Mouse (Mus musculus) heart, embryonic 16.5 days (tissue): ENCODE data around the gene BC048403. TPM values are rescaled to one million over a fixed set of nuclear protein-coding genes. Genes with fewer than 3 reads are reported as not detected.
A peak's percentile ranks its signal among the peaks of the same experiment; 100 is the strongest.

ENCODE experiments used
- ATAC-seq: fragments of 200-750 bp; cut with Nextera tagmentation; replicated peaks from 2 replicates; pipeline ENCODE4 v1.8.0; 2017; ENCODE audit warnings: moderate number of reproducible peaks; ENCODE audit not compliant: insufficient read depth, low FRiP score; ENCODE audit errors: extremely low read depth
- H3K27ac ChIP-seq: fragments of 300-500 bp; sonication (generic); 2 replicates; pipeline ENCODE4 v1.5.1; 2014; ENCODE audit warnings: mild to moderate bottlenecking, low read length, control low read depth, moderate library complexity
- H3K27me3 ChIP-seq: fragments of 300-500 bp; sonication (generic); 2 replicates; pipeline ENCODE4 v1.6.1; 2014; ENCODE audit warnings: low read length, mixed read lengths; ENCODE audit not compliant: control insufficient read depth, insufficient read depth
- H3K36me3 ChIP-seq: fragments of 300-500 bp; sonication (generic); 2 replicates; pipeline ENCODE4 v1.6.1; 2014; ENCODE audit not compliant: control insufficient read depth, insufficient read depth
- H3K4me1 ChIP-seq: fragments of 300-500 bp; sonication (generic); 2 replicates; pipeline ENCODE4 v1.6.1; 2014; ENCODE audit warnings: low read length, mixed read lengths; ENCODE audit not compliant: control insufficient read depth, insufficient read depth
- H3K4me2 ChIP-seq: fragments of 300-500 bp; sonication (generic); 2 replicates; pipeline ENCODE4 v1.6.1; 2014; ENCODE audit warnings: low read depth, mild to moderate bottlenecking, control low read depth, low read length
- H3K4me3 ChIP-seq: fragments of 300-500 bp; sonication (generic); 2 replicates; pipeline ENCODE4 v1.5.1; 2014; ENCODE audit warnings: mild to moderate bottlenecking, control low read depth, low read length
- H3K9ac ChIP-seq: fragments of 300-500 bp; sonication (generic); 2 replicates; pipeline ENCODE4 v1.6.1; 2014; ENCODE audit warnings: low read length, control low read depth
- H3K9me3 ChIP-seq: fragments of 300-500 bp; sonication (generic); replicated peaks from 2 replicates; pipeline ENCODE4 v1.6.1; 2016; ENCODE audit warnings: low read length; ENCODE audit not compliant: control insufficient read depth
- WGBS: fragments of 180-500 bp; shearing (Covaris S2); extraction: QIAGEN DNeasy Blood & Tissue Kit; methylation state at CpG from one replicate; pipeline ENCODE4 v1.1.7; 2014; 5-methylcytosine and 5-hydroxymethylcytosine counted together
- polyA plus RNA-seq: library from polyadenylated mRNA; unstranded; fragments of >200 nt; fragmentation: Nextera tagmentation; extraction: Ambion mirVana; gene quantifications from 2 replicates; pipeline ENCODE4 v1.2.1, GENCODE M21; 2015

Gene BC048403
- 1.6 and 1.9 TPM in 2 replicates for polyA plus RNA-seq

DNA sequence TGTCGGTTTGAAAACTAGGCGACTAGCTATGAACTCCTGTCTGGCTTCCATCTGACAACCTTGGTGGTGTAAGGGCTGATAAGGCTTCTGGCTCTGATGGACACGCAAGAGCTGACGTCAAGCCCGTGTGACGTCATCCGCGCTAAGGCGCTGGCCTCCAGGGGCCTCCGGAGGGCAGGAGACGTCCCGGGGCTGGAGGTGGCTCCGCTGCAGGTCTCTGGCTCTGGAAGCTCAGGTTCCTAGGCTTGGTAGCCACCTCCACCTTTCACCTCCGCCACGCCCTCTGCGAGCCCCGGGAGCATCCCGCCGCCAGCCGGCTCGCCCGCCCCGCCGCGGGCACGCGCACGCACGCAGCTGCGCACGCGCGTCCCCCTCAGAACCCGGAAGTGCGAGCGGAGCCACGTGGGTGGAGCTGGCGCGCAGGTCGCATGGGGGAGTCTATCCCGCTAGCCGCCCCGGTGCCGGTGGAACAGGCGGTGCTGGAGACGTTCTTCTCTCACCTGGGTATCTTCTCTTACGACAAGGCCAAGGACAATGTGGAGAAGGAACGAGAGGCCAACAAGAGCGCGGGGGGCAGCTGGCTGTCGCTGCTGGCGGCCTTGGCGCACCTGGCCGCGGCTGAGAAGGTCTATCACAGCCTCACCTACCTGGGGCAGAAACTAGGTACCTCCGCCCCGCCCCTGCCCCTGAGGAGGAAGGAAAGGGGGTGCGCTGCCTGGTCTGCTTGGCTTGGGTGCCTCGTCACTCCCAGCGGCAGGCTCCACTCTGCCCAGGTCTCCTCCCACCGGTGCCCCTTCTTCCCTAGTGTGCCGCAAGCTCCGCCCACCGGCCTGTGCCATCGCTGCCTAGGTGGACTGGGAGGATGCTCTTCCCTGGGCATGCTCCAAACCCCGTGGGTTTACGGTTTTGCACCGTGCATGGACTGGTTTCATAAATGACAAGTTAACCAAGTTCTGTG lies at the start of gene BC048403:
Gene BC048403, plus strand, starts transcription at position 390 of the 958 bp plus-strand sequence.
- peak within 1 kb of the TSS; percentile 84 for H3K9ac ChIP-seq
- peak within 1 kb of the TSS; percentile 97 for H3K4me2 ChIP-seq
- WGBS: under 1% methylated on average over 68 of the region's 68 CpGs
- peak; percentile 90 for ATAC-seq
- no peaks in the 10 kb centered on the region for H3K27me3 ChIP-seq
- H3K36me3 ChIP-seq: no peaks in the 10 kb centered on the region
- peak within 1 kb of the TSS; percentile 92 for H3K4me3 ChIP-seq
- H3K27ac ChIP-seq: no peak within 1 kb of the TSS
- H3K4me1 ChIP-seq: peaks cover 4% of the 10 kb centered on the region; the same call in 1 of the 2 replicates
- no peaks in the 10 kb centered on the region for H3K9me3 ChIP-seq

DNA sequence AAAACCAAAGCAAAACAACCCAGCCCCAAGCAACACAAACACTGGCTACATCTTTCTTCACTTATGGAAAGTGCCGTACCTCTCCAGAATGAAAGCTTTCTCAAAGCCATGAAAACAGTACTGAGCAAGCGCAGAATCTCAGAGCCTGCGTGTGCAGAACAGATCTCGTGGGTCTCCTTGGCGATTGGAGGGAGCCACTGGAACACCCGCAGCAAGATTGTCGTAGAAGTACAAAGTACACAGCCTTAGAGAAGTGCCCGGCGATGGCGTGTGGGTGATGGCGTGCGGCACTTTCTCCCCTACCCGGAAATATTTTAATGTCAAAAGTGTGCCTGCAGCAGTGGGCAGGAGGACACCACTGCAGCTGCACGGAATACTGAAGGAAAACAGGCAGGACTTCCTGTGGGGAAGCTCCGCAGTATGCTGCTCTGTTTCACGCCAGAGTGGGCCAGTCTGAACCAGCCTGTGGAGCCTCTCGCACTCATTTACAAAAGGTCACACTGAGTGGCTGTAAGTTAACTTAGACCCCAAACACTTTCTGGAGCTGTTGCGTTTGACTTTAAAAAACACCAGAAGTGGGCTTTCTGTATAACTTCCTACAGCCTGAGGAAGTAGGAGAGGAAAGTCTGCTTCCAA lies 46.7 kb upstream of the BC048403 start:
- H3K36me3 ChIP-seq: no peaks in the 10 kb centered on the region
- peak overlapping the region; percentile 42 for H3K9ac ChIP-seq
- no peaks in the 10 kb centered on the region for H3K27me3 ChIP-seq
- peak overlapping the region; percentile 31 for H3K4me3 ChIP-seq
- H3K27ac ChIP-seq: no peak overlapping the region
- WGBS: 33% methylated on average over 18 of the region's 18 CpGs
- H3K4me2 ChIP-seq: peak overlapping the region; percentile 51
- H3K4me1 ChIP-seq: no peaks in the 10 kb centered on the region
- H3K9me3 ChIP-seq: no peaks in the 10 kb centered on the region
- ATAC-seq: no peak

DNA sequence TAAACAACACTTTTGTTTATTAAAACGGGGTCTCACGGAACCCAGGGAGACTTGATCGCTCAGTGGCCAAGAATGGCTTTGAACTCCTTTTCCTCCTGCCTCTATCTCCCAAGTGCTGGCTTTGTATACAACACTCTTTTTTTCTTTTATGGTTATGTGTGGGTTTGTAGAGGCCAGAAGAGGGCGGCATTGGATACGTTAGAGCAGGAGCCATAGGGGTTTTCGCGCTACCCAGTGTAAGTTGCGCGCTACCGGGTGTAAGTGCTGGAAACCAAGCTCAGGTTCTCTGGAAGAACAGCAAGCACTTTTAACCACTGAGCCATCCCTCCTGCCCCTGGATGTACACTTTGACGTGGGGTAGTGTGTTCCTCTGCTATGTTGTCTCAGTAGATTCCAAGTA lies 45.2 kb upstream of the BC048403 start:
- no peak overlapping the region for H3K4me2 ChIP-seq
- H3K4me3 ChIP-seq: no peak overlapping the region
- H3K9ac ChIP-seq: no peak overlapping the region
- H3K36me3 ChIP-seq: no peaks in the 10 kb centered on the region
- H3K27ac ChIP-seq: no peak overlapping the region
- H3K4me1 ChIP-seq: no peaks in the 10 kb centered on the region
- ATAC-seq: no peak
- H3K9me3 ChIP-seq: no peaks in the 10 kb centered on the region
- H3K27me3 ChIP-seq: no peaks in the 10 kb centered on the region
- WGBS: 78% methylated on average over 11 of the region's 11 CpGs

DNA sequence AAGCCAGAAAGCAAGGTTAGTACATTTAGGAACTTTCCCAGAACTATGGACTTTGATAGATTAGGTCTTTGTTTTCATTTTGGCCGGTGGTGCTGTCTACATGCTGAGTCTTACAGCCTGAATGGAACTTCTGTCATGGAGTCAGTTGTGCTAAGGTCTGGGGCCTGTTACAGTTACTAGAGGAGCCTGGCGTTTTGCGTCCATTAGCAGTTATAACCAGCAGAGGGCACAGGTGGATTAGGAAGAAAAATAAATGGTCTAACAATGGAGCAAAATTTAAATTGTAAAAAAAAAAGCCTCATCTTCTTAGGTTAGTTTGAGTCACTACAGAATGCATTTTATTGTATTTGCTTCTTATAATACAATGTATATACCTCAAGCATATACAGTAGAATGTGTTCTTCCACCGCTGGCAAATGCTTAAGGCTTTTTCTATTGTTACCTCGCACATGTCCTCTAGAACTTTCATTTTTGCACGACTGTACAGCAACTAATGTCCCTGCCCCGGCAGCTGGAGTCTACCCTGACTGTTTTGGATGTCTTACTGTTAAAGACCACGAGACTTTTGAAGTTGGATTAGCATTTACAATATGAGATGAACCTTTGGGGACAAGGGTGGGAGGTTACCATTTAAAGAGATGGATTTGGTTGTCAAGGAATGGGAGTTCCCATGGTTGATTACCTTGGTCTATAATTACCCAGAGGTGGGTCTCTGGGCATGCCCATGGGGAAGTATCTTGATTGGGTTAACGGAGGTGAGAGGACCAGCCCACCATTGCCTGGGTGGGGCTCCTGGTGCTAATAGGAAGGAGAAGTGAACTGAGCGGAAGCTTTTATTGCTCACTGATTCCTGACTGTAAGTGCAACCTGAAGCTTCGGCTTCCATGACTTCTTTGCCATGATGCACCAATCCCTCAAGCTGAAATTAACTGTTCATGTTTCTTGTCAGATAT lies 38.2 kb upstream of the BC048403 start:
- H3K36me3 ChIP-seq: no peaks in the 10 kb centered on the region
- H3K27ac ChIP-seq: no peak overlapping the region
- H3K4me1 ChIP-seq: no peaks in the 10 kb centered on the region
- no peaks in the 10 kb centered on the region for H3K9me3 ChIP-seq
- H3K27me3 ChIP-seq: no peaks in the 10 kb centered on the region
- H3K4me2 ChIP-seq: no peak overlapping the region
- 56% methylated on average over 11 of the region's 11 CpGs for WGBS
- H3K9ac ChIP-seq: no peak overlapping the region
- H3K4me3 ChIP-seq: no peak overlapping the region
- ATAC-seq: no peak

DNA sequence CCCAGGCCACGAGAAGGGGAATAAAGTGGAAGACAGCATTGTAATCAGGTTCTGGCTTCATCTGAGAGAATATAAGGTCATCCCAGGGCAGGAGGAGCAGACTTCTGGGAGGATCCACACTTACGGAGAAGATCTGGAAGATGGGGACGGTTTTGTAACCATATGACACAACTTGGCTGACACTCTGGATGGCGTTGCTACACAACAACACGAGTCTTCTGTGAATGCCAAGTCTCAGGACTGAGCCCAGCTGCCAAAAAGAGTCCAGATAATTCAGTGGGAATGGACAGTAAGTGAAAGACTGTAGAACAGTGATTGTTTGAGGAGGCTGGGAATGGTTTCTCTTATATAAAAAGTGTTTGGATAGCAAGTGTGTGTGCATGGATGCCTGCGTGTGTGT lies 36.1 kb upstream of the BC048403 start:
- Histone ChIP-seq H3K27me3 (no peaks in the 10 kb centered on the region), H3K4me2 (no peak overlapping the region), H3K27ac (no peak overlapping the region), H3K4me3 (no peak overlapping the region), H3K36me3 (no peaks in the 10 kb centered on the region), H3K9ac (no peak overlapping the region), H3K9me3 (no peaks in the 10 kb centered on the region), H3K4me1 (no peaks in the 10 kb centered on the region)
- 68% methylated on average over 6 of the region's 6 CpGs for WGBS
- ATAC-seq: no peak

DNA sequence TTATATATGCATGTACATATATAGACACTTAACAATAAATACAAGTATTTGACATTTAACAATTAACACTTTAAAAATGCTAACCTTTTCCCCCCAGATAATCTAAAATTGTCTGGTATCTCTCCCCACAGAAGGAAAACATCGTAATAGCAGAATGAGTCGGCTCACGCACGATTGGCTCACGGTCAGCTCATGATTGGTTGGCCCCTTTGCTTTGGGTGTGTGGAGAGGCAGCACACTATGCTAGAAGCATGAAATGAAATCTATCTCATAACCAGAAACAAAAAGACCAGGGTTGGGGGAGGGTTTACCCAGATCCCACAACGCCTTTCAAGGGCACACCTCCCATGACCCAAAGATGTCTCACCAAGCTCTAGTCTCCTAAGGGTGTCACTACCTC lies 34.9 kb upstream of the BC048403 start:
- Histone ChIP-seq H3K9ac (no peak overlapping the region), H3K27me3 (no peaks in the 10 kb centered on the region), H3K4me2 (no peak overlapping the region), H3K27ac (no peak overlapping the region), H3K4me1 (no peaks in the 10 kb centered on the region), H3K36me3 (no peaks in the 10 kb centered on the region), H3K4me3 (no peak overlapping the region), H3K9me3 (no peaks in the 10 kb centered on the region)
- 81% methylated on average over 6 of the region's 6 CpGs for WGBS
- ATAC-seq: no peak

DNA sequence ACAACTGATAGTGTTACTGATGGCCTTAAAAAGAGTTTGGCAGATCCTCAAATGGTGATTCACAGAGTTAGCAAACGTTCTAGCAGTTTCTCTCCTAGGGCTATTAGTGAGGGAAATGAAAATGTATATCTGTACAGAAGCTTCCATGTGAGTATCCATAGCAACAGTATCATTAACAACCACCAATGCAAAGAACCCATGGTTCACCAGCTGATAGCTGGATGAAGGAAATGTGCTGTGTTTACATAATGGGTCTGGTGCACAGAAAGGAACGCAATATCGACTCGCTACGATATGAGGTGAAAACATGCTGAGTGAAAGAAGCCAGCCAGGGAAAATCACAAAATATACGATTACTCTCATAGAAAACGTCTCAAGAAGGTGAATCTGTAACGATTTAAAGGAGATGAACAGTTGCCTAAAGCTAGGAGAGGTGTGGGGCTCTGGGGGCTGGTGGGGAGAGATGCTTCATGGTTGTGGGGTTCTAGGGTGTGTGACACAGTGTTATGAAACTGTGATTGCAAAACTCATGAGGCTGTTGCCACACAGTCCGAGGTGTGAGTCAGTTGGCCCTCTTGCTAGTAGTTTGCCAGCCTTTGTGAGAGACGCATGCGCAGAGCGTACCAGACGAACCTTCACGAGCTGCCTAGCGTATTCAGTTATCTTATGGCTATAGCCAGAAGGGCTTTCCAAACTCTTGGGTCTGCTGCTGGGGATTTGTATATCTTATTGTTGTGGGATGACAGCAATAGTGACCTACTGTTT lies 34.2 kb upstream of the BC048403 start:
- no peak overlapping the region for H3K27ac ChIP-seq
- H3K9me3 ChIP-seq: no peaks in the 10 kb centered on the region
- H3K36me3 ChIP-seq: no peaks in the 10 kb centered on the region
- H3K4me1 ChIP-seq: no peaks in the 10 kb centered on the region
- H3K4me3 ChIP-seq: no peak overlapping the region
- H3K27me3 ChIP-seq: no peaks in the 10 kb centered on the region
- H3K4me2 ChIP-seq: no peak overlapping the region
- no peak overlapping the region for H3K9ac ChIP-seq
- no peak for ATAC-seq
- 76% methylated on average over 15 of the region's 15 CpGs for WGBS

DNA sequence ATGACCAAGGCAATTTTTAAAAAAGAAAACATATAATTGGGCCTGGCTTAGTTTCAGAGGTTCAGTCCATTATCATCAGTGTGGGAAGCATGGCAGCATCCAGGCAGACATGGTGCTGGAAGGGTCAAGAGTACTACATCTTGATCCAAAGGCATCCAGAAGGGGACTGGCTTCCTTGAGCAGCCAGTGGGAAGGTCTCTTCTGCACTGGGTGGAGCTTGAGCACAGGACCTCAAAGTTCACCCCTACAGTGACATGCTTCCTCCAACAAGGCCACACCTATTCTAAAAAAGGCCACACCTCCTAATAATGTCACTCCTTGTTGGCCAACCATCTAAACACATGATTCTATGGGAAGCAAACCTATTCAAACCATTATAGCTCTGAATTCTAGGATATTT lies 22.9 kb upstream of the BC048403 start:
- no peak overlapping the region for H3K9ac ChIP-seq
- peaks cover 4% of the 10 kb centered on the region for H3K9me3 ChIP-seq
- no peak overlapping the region for H3K27ac ChIP-seq
- H3K27me3 ChIP-seq: no peaks in the 10 kb centered on the region
- no peaks in the 10 kb centered on the region for H3K4me1 ChIP-seq
- no peak overlapping the region for H3K4me2 ChIP-seq
- no peak for ATAC-seq
- H3K36me3 ChIP-seq: no peaks in the 10 kb centered on the region
- H3K4me3 ChIP-seq: no peak overlapping the region
